Mouse (Mus musculus): ENCODE measurements around the gene Fgf15.

DNA sequence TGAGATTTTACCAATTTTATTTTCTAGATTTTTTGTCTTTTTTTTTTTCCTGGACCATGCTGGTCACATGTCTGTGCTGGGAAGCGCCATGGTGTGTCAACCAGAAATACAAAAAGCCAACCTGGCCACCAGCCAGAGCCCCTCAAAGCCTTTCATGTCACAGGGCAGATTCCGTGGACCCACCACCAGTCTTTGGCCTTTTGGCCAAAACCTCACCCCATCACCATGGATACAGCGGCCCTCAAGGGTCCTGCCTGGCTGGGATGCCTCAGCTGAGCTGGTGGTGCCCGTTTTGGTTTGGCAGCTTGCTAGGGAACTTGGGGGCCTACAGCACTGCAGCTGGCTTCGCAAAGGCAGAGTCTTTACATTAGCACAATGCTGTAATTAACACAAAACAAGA, 33.6 kb downstream of the Fgf15 start:
- no peak for TF ChIP-seq MAX (IDR thresholded peaks at IDR 0.05; ENCODE audit: low read length)
- no peak for TF ChIP-seq CTCF (IDR thresholded peaks at IDR 0.05 in 2 of 3, conservative IDR thresholded peaks at IDR 0.05 in 1 of 3; ENCODE audit: control insufficient read depth in 1 of 3, insufficient read depth in 1 of 3, low read depth in 2 of 3, low read length in 3 of 3, poor library complexity in 1 of 3, severe bottlenecking in 1 of 3)
- TF ChIP-seq TBP (IDR thresholded peaks at IDR 0.05; ENCODE audit: low read depth, low read length): no peak
- TF ChIP-seq POLR2A (IDR thresholded peaks at IDR 0.05; ENCODE audit: control insufficient read depth in 1 of 2, insufficient read depth in 1 of 2, low read depth in 1 of 2, low read length in 2 of 2, poor library complexity in 1 of 2): no peak
